Mouse (Mus musculus): ENCODE measurements around the gene Mier2. TPM values are rescaled to one million over a fixed set of nuclear protein-coding genes. Genes with fewer than 3 reads are reported as not detected.

Mier2 gene
- polyA plus RNA-seq, 2 experiments, result 5.2 to 16.4 TPM

- H3K4me1 ChIP-seq (replicated peaks; ENCODE audit: control insufficient read depth in 2 of 2, insufficient read depth in 2 of 2, low read length in 1 of 2), result no peaks in the 10 kb centered on the region; a peak in 1 of 4 replicates
- no peaks in the 10 kb centered on the region for H3K36me3 ChIP-seq (replicated peaks; ENCODE audit: control insufficient read depth, insufficient read depth, low read depth)
- no peak for TF ChIP-seq CTCF (IDR thresholded peaks at IDR 0.05; ENCODE audit: low read depth)
- no peak for TF ChIP-seq EP300 (IDR thresholded peaks at IDR 0.05; ENCODE audit: low read depth)
- no peak overlapping the region for H3K9ac ChIP-seq (replicated peaks)
- H3K4me2 ChIP-seq (ENCODE audit: low read depth), result no peak overlapping the region
- H3K9me3 ChIP-seq (ENCODE audit: control insufficient read depth, low read length), result no peaks in the 10 kb centered on the region
- no peaks in the 10 kb centered on the region for H3K27me3 ChIP-seq (ENCODE audit: control insufficient read depth, insufficient read depth, low read length)
- ATAC-seq (ENCODE audit: insufficient read depth) (no peak), DNase-seq (ENCODE audit: low read depth in 3 of 3, low spot score in 3 of 3) (no peak)
- 68% methylated on average over 6 of the region's 6 CpGs for WGBS (ENCODE audit: insufficient replicate concordance)
- no peak overlapping the region for H3K27ac ChIP-seq
- no peak overlapping the region for H3K4me3 ChIP-seq (ENCODE audit: insufficient read depth in 1 of 2, low read depth in 2 of 2, low read length in 2 of 2)
Observed at GRCm38 (mm10) chr10:79527453-79527845, 27.6 kb downstream of the Mier2 start.

- Histone ChIP-seq H3K4me2 (ENCODE audit: low read depth) (no peak overlapping the region), H3K27ac (no peak overlapping the region), H3K9me3 (ENCODE audit: control insufficient read depth, low read length) (no peaks in the 10 kb centered on the region), H3K27me3 (ENCODE audit: control insufficient read depth, insufficient read depth, low read length) (no peaks in the 10 kb centered on the region), H3K4me3 (ENCODE audit: insufficient read depth in 1 of 2, low read depth in 2 of 2, low read length in 2 of 2) (no peak overlapping the region), H3K36me3 (replicated peaks; ENCODE audit: control insufficient read depth, insufficient read depth, low read depth) (no peaks in the 10 kb centered on the region), H3K9ac (replicated peaks) (no peak overlapping the region), H3K4me1 (replicated peaks; ENCODE audit: control insufficient read depth in 2 of 2, insufficient read depth in 2 of 2, low read length in 1 of 2) (no peaks in the 10 kb centered on the region; a peak in 1 of 4 replicates)
- no peak for DNase-seq (ENCODE audit: low read depth in 3 of 3, low spot score in 3 of 3)
- TF ChIP-seq EP300 (IDR thresholded peaks at IDR 0.05; ENCODE audit: low read depth) (no peak), CTCF (IDR thresholded peaks at IDR 0.05; ENCODE audit: low read depth) (no peak)
- ATAC-seq (ENCODE audit: insufficient read depth), result no peak
- 64% methylated on average over 12 of the region's 12 CpGs for WGBS (ENCODE audit: insufficient replicate concordance)
Observed at GRCm38 (mm10) chr10:79526661-79527452, 28.1 kb downstream of the Mier2 start.

GRCm38 (mm10) chr10:79525456-79526325, 29.3 kb downstream of the Mier2 start:
- no peaks in the 10 kb centered on the region for H3K27me3 ChIP-seq (ENCODE audit: control insufficient read depth, insufficient read depth, low read length)
- DNase-seq (ENCODE audit: low read depth in 3 of 3, low spot score in 3 of 3) (no peak), ATAC-seq (ENCODE audit: insufficient read depth) (no peak)
- no peak overlapping the region for H3K4me2 ChIP-seq (ENCODE audit: low read depth)
- H3K9ac ChIP-seq (replicated peaks), result no peak overlapping the region
- no peaks in the 10 kb centered on the region for H3K9me3 ChIP-seq (ENCODE audit: control insufficient read depth, low read length)
- no peak overlapping the region for H3K27ac ChIP-seq
- no peaks in the 10 kb centered on the region for H3K4me1 ChIP-seq (replicated peaks; ENCODE audit: control insufficient read depth in 2 of 2, insufficient read depth in 2 of 2, low read length in 1 of 2)
- no peaks in the 10 kb centered on the region for H3K36me3 ChIP-seq (replicated peaks; ENCODE audit: control insufficient read depth, insufficient read depth, low read depth)
- WGBS (ENCODE audit: insufficient replicate concordance), result 76% methylated on average over 8 of the region's 8 CpGs
- no peak for TF ChIP-seq EP300 (IDR thresholded peaks at IDR 0.05; ENCODE audit: low read depth)
- no peak for TF ChIP-seq CTCF (IDR thresholded peaks at IDR 0.05; ENCODE audit: low read depth)
- no peak overlapping the region for H3K4me3 ChIP-seq (ENCODE audit: insufficient read depth in 1 of 2, low read depth in 2 of 2, low read length in 2 of 2)

DNA sequence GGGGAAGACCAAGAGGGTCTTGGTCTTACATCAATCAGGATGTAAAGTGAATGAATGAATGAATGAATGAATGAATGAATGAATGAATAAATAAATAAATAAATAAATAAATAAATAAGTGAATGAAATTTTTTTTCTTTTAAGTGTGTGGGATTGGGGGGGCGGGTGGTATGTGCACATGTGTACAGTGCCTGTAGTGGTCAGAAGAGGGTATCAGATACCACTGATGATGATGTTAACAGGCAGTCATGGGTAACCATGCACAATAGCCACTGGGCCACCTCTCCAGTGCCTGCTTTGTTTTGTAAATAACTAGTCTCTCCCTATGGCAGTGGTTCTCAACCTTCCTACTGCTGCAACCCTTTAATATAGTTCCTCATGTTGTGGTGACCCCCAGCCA, 30.6 kb downstream of the Mier2 start:
- no peaks in the 10 kb centered on the region for H3K36me3 ChIP-seq (replicated peaks; ENCODE audit: control insufficient read depth, insufficient read depth, low read depth)
- no peaks in the 10 kb centered on the region for H3K9me3 ChIP-seq (ENCODE audit: control insufficient read depth, low read length)
- no peak for ATAC-seq (ENCODE audit: insufficient read depth)
- no peaks in the 10 kb centered on the region for H3K4me1 ChIP-seq (replicated peaks; ENCODE audit: control insufficient read depth in 2 of 2, insufficient read depth in 2 of 2, low read length in 1 of 2)
- 38% methylated on average over 1 of the region's 1 CpGs for WGBS (ENCODE audit: insufficient replicate concordance)
- H3K27me3 ChIP-seq (ENCODE audit: control insufficient read depth, insufficient read depth, low read length), result no peaks in the 10 kb centered on the region
- H3K4me3 ChIP-seq (ENCODE audit: insufficient read depth in 1 of 2, low read depth in 2 of 2, low read length in 2 of 2), result no peak overlapping the region
- H3K9ac ChIP-seq (replicated peaks), result no peak overlapping the region
- H3K4me2 ChIP-seq (ENCODE audit: low read depth), result no peak overlapping the region
- no peak for DNase-seq (ENCODE audit: low read depth in 3 of 3, low spot score in 3 of 3)
- no peak for TF ChIP-seq EP300 (IDR thresholded peaks at IDR 0.05; ENCODE audit: low read depth)
- no peak for TF ChIP-seq CTCF (IDR thresholded peaks at IDR 0.05; ENCODE audit: low read depth)
- H3K27ac ChIP-seq, result no peak overlapping the region

DNA sequence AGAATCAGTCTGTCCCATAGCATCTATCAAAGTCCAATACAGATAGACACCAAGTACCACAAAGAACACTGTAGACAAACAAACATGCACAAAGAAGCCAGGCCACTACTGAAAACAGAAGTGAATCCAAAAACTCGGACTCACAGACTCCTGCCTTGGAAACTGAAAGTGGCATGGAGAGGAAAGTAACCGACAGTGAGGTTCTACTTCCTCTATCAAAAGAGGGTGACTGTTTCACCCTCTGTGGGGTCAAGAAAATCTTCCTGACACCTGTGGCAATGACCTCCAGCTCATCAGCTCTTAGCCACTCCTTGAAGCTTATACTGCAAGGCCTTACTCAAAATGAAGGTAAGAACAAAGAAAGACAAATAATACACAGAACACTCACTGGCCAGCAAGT, 48.3 kb downstream of the Mier2 start:
- DNase-seq (ENCODE audit: low read depth in 3 of 3, low spot score in 3 of 3) (no peak), ATAC-seq (ENCODE audit: insufficient read depth) (no peak)
- no peak overlapping the region for H3K9ac ChIP-seq (replicated peaks)
- no peaks in the 10 kb centered on the region for H3K36me3 ChIP-seq (replicated peaks; ENCODE audit: control insufficient read depth, insufficient read depth, low read depth)
- 35% methylated on average over 2 of the region's 2 CpGs for WGBS (ENCODE audit: insufficient replicate concordance)
- H3K27me3 ChIP-seq (ENCODE audit: control insufficient read depth, insufficient read depth, low read length), result no peaks in the 10 kb centered on the region
- no peaks in the 10 kb centered on the region for H3K9me3 ChIP-seq (ENCODE audit: control insufficient read depth, low read length)
- H3K4me3 ChIP-seq (ENCODE audit: insufficient read depth in 1 of 2, low read depth in 2 of 2, low read length in 2 of 2), result no peak overlapping the region
- H3K27ac ChIP-seq, result no peak overlapping the region
- no peak overlapping the region for H3K4me2 ChIP-seq (ENCODE audit: low read depth)
- no peak for TF ChIP-seq EP300 (IDR thresholded peaks at IDR 0.05; ENCODE audit: low read depth)
- TF ChIP-seq CTCF (IDR thresholded peaks at IDR 0.05; ENCODE audit: low read depth), result no peak
- H3K4me1 ChIP-seq (replicated peaks; ENCODE audit: control insufficient read depth in 2 of 2, insufficient read depth in 2 of 2, low read length in 1 of 2), result no peaks in the 10 kb centered on the region; a peak in 1 of 4 replicates
